Mouse (Mus musculus) mouse trophoblast stem cell (cell line): Measurements from ENCODE around the gene Capn2.

Source experiments
- in situ Hi-C, 2 experiments: fragments of 300-500 bp; cut with MseI, MboI; formaldehyde crosslinking; loops; 2 replicates in 1 of 2; 3 replicates in 1 of 2; pipeline ENCODE4 v1.15.1; 2025

Capn2 gene

DNA sequence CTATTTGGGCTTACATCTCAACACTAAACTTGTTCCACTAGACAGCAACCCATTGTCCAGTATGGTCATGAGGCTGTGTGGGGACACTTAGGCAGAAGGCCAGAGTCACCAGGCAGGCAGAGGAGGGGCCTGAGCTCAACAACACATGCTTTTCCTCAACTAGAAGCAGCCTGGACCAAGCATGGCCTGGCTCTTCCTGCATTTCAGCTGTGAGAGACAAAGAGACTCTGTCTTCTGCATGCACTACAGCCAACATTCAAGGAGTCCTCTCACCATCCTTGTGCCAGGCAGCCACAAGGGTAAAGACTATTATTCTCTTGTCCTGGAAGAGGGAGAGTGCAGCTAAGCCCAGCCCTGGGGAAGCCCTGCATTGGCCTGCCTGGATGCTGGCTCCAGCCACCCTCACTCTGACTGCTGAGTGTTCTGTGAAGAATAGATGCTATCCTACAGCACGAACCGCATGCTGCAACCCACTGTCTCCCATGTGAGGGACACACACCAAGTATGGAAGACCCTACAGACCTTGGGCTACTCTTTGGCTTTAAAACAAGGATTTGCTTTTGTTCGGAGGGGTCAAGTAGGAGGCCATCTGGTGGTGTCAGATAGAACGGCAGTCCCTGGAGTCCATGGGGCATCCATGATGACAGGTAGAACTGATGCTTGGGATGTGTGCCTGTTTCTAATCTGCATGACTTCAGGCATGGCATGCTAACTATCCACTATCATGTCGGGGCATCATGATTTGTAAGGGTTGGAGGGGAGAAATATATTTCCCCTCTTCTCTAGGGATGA is 42.2 kb downstream of the Capn2 start:
- in situ Hi-C loops, result no loop called here

DNA sequence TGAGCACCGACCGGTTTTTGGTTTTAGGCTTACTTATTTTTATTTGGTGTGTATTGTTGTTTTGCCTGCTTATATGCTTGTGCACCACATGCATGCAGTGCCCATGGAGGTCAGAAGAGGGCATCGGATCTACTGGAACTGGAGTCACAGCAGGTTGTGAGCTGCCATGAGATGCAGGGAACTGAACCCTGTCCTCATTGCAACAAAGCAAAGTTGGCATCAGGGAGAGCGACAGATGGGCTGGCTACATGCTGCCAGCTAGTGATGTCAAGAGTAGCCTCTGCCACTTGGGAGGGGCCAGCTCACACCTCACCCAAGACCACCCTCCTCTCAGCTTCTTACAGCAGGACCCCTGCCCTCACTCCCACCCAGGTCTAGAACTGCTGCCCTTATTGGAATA is 51.4 kb downstream of the Capn2 start:
- in situ Hi-C loops, result no loop called here

GRCm38 (mm10) chr1:182465309-182465708 is 52.1 kb downstream of the Capn2 start:
- in situ Hi-C loops, result no loop called here

- in situ Hi-C loops, result no loop called here
These were observed 55.6 kb downstream of the Capn2 start for GRCm38 (mm10) chr1:182461813-182462212.

DNA sequence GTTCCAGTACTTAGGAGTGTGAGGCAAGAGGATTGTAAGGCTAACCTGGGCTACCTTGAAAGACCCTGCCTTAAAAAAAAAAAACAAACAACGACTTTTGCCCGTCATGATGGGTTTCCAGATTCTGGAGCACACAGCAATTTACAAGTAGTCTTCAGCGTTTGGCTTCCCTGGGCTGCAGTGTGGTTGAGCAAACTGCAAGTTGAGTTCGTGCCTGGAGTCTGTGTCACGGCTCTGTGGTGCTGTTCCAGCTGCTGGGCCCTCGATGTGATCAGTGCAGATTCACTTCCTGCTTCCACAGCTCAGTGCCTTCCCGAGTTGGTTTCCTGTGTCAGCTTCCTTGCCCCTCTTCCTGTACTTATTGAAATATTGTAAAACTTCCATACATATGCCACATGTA is 56.1 kb downstream of the Capn2 start:
- in situ Hi-C loops, result no loop called here

- in situ Hi-C loops, result no loop called here
These were observed 56.8 kb downstream of the Capn2 start for GRCm38 (mm10) chr1:182460291-182461244.

GRCm38 (mm10) chr1:182459436-182459835 is 58.0 kb downstream of the Capn2 start:
- in situ Hi-C loops, result no loop called here

- in situ Hi-C loops, result no loop called here
These were observed 58.9 kb downstream of the Capn2 start for GRCm38 (mm10) chr1:182458556-182458955.

DNA sequence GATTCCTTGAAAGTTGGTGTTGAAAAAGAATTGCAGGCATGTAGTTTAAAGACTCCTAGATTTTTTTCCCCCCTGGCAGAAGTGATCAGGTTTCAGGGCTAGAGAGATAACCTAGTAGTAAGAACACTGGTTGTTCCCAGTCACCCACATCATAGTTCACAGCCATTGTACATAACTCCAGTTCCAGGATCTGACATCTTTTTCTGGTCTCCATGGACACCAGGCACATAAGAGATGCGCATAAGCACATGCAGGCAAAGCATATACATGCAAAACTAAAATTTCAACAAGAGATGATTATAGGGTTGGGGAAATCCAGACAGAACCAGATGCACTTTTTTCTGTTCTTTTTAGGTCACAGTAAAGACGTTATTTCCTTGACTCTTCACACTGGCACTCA is 62.3 kb downstream of the Capn2 start:
- in situ Hi-C loops, result no loop called here

DNA sequence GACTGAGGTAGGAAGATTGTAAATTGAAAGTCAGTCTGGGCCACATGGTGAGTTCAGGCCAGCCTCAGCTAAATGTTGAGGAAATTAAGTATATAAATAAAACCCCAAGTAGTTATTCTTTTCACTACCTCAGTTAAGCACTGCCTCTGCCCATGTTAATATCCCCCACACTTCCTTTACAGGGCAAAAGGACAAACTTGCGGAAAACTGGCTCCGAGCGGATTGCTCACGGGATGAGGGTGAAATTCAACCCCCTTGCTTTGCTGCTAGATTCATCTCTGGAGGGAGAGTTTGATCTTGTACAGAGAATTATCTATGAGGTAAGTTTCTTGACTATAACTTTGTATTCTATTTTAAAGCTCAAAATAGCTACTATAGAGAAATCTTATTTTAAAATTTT is 64.9 kb downstream of the Capn2 start:
- in situ Hi-C loops, result no loop called here

DNA sequence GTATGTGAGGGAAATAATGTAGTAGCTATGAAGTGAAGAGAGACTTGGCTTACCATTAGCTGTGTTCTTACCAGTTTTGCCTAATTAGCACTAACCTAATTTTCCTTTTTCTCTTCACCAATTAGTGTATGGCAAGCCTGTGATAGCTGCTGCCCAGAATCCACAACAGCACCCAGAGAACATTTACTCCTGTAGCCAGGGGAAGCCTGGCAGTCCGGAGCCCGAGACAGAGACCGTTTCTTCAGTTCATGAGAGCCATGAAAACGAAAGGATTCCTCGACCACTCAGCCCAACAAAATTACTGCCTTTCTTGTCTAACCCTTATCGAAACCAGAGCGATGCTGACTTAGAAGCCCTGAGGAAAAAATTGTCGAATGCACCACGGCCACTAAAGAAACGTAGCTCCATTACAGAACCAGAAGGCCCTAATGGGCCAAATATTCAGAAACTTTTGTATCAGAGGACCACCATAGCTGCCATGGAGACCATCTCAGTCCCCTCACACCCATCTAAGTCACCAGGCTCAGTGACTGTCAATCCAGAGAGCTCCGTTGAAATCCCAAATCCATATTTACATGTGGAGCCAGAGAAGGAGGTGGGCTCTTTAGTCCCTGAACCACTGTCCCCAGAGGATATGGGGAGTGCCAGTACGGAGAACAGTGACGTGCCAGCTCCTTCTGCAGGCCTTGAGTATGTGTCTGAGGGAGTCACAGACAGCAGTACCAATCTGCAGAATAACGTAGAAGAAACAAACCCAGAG is 69.0 kb downstream of the Capn2 start:
- in situ Hi-C loops, result no loop called here

DNA sequence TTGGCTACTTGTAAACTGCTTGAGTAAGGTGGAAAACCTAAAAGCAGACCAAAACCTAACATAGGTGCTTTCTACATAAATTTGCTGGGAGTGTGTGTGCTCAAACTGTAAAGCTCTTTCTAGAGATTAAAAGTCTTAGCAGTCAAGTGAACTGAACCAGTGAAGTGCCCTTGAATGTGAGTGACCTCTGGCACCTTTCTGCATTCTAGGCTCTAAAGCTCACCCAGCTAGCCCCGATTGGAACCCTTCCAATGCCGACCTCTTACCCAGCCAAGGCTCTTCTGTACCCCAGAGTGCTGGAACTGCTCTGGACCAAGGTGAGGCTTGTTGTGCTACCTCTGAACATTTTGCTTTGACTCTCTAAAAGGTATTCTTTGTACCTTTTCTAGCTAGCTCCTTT is 73.3 kb downstream of the Capn2 start:
- in situ Hi-C loops, result no loop called here

- in situ Hi-C loops, result no loop called here
These were observed 75.5 kb downstream of the Capn2 start for GRCm38 (mm10) chr1:182441791-182442473.

DNA sequence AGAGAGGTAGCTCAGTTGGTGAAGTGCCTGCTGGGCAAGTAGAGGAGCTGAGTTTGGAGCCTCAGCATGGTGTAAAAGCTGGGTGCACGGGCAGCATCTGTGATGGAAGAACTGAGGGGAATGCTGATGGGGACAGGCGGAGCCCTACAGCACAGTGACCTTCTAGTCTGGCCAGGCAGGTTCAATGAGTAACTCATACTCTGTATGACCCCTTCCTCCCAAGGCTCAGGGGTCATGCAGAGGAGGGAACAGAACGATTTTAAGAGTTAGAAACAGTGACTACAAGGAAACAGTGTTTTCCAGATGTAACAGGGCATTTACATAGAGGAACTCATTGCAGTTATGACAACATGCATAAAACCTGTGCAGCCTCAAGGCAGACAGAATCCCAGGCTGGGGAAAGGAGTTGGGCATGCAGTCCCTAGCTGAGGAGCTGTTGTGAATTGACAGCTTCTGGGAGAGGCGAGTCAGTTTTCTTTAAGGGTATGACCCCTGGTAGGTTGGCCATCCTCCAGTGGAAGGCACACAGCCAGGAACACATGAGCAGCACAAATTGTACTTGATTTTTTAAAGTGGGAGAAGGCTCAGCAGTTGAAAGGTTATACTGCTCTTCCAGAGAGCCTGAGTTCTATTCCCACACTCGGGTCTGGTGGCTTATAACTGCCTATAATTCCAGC is 77.7 kb downstream of the Capn2 start:
- in situ Hi-C loops, result no loop called here

DNA sequence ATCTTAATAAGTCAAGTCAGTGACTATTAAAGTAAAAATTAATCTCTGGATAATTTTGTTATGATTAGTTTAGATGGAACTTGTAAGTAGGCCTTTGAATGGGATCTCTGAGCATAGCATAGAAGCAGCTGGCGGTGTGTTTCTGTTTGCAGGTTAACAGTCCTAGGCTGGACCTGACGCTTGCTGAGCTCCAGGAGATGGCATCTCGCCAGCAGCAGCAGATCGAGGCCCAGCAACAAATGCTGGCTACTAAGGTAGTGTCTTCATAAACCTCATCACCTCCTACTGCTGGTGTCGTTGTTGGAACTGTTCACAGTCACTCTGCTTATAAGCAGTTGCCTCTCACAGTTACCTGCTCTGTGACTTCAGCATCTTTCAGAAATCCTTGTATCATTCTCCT is 80.7 kb downstream of the Capn2 start:
- in situ Hi-C loops, result no loop called here

- in situ Hi-C loops, result no loop called here
These were observed 85.3 kb downstream of the Capn2 start for GRCm38 (mm10) chr1:182432059-182432458.

DNA sequence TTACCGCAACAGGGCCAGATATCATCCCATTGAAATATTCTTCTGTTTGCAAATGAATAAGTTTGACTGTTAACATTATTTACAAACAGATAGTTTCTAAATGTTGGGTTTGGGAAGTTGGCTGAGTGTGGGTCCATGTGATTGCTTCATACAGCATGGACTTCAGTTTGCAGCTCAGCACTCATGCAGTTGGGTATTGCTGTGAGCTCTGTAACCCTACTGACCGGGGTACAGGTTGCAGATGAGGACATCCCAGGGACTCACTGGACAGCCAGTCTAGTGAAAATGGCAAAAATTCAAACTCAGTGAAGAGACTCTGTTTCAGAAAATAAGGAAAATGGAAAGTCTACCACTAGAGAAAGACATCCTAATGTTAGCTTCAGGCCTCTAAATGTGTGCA is 86.7 kb downstream of the Capn2 start:
- in situ Hi-C loops, result no loop called here

DNA sequence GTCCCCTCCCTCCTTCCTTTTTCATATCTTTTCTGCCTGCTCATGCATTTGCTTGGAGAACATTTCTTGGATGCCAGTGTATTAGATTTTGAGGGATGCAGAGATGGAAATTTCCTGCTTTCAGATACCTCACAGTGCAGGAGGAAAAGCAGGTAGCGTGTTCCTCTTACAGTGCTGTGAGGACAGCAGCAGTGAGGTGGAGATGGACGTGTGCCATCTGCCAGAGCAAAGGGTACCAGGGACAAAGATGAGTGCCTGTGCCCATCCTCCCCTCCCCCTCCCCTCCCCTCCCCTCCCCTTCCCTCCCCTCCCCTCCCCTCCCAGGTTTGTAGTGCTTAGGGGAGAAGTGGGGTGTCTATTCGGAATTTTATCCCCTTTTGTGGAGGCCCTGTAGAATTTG is 87.6 kb downstream of the Capn2 start:
- in situ Hi-C loops, result no loop called here

GRCm38 (mm10) chr1:182427426-182427825 is 90.0 kb downstream of the Capn2 start:
- in situ Hi-C loops, result no loop called here

GRCm38 (mm10) chr1:182426444-182426843 is 91.0 kb downstream of the Capn2 start:
- in situ Hi-C loops, result no loop called here

- in situ Hi-C loops, result no loop called here
These were observed 92.2 kb downstream of the Capn2 start for GRCm38 (mm10) chr1:182425176-182425575.
